Mouse (Mus musculus) liver, postnatal 0 days (tissue): Measurements from ENCODE around the gene Clk3.
A peak's percentile ranks its signal among the peaks of the same experiment; 100 is the strongest.

Source experiments
- CTCF ChIP-seq: sonication (generic); IDR thresholded peaks from 2 replicates; pipeline ENCODE4 v1.5.1; 2016; ENCODE audit warnings: antibody characterized with exemption, low read depth
- EP300 ChIP-seq: IDR thresholded peaks from 2 replicates; pipeline ENCODE4 v1.6.1; 2016; ENCODE audit warnings: antibody characterized with exemption, low read depth, mild to moderate bottlenecking

DNA sequence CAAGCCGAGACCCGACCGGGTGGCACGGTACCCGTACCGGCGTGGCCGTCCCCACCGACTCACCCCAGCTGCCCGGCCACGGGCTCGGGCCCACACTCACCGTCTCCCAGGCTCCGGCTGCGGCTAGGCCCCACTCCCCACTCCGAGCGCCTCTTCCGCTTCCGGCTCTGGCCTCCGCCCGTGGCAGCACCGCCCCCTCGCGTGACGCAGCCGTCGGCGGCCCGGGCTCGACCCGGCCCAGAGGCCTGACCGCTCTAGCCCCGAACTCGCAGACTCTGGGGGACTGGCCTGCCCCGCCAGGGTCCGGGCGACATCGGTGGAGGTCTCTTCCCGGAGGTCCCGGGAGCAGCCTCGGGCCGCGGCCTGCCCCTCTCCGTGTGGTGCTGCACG is 691 bp downstream of the Clk3 start:
- TF ChIP-seq CTCF (peak; percentile 4; the same call in 1 of the 2 replicates), EP300 (no peak; the same call in 1 of the 2 replicates)
